Mouse (Mus musculus): ENCODE measurements around the gene Trpc4ap. TPM values are rescaled to one million over a fixed set of nuclear protein-coding genes. Genes with fewer than 3 reads are reported as not detected.
A peak's percentile ranks its signal among the peaks of the same experiment; 100 is the strongest.

Gene Trpc4ap
- polyA plus RNA-seq, 1 experiment from 2014 or later = 164 TPM

DNA sequence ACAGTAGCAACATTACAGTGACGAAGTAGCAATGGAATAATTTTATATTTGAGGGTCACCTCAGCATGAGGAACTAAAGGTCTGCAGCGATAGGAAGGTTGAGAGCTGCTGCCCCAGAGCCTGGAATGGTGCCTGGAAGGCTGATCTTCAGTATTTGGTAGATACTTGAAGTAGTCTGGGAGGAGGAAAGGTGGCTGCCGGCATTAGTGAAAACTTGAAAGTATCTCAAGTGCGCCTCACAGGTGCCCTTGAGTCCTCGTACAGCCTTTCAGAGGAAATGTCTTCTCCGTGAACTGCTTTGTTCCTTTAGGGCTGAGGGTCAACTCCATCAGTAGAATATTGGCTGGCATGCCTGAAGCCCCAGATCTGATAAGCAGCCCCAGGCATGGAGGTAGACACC, 96.7 kb downstream of the Trpc4ap start:
- Histone ChIP-seq H3K4me3 (no peak overlapping the region), H3K27ac (replicated peaks) (no peak overlapping the region), H3K4me2 (no peak overlapping the region), H3K36me3 (no peaks in the 10 kb centered on the region), H3K9ac (no peak overlapping the region), H3K27me3 (0 out of 2 replicates have a peak, but pooled peaks cover 2% of the 10 kb centered on the region), H3K9me3 (no peaks in the 10 kb centered on the region), H3K4me1 (replicated peaks) (peaks cover 18% of the 10 kb centered on the region)
- 90% methylated on average over 6 of the region's 6 CpGs for WGBS
- no peak for ATAC-seq (ENCODE audit: low FRiP score, low read depth)

DNA sequence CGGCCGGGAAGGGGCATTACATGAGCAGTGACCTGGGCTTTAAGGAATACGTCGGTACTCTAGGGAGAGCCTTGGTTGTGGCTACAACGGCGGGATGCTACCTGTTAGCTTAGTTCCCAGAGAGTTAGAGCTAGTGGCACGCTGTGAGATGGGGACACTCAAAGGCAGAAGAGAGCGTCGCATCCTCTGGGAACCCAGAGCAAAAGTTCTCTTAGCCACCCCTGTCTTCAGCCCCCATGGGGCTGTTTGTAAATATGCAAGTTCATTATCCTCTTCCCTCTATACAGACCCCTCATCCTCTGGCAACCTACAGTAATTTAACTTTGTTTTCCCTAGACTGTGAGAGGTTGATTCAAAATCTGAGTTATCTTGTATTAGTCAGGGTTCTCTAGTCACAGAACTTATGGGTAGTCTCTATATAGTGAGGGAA, 99.3 kb downstream of the Trpc4ap start:
- 0 out of 2 replicates have a peak, but pooled peaks cover 2% of the 10 kb centered on the region for H3K27me3 ChIP-seq
- H3K4me2 ChIP-seq = peak overlapping the region; percentile 81
- ATAC-seq (ENCODE audit: low FRiP score, low read depth) = no peak; the same call in none of the 2 replicates
- peak overlapping the region; percentile 56 for H3K4me3 ChIP-seq
- no peaks in the 10 kb centered on the region for H3K9me3 ChIP-seq
- H3K27ac ChIP-seq (replicated peaks) = peak overlapping the region; percentile 77
- no peaks in the 10 kb centered on the region for H3K36me3 ChIP-seq
- WGBS = 0% methylated on average over 9 of the region's 9 CpGs
- H3K4me1 ChIP-seq (replicated peaks) = peaks cover 18% of the 10 kb centered on the region
- H3K9ac ChIP-seq = peak overlapping the region; percentile 53

DNA sequence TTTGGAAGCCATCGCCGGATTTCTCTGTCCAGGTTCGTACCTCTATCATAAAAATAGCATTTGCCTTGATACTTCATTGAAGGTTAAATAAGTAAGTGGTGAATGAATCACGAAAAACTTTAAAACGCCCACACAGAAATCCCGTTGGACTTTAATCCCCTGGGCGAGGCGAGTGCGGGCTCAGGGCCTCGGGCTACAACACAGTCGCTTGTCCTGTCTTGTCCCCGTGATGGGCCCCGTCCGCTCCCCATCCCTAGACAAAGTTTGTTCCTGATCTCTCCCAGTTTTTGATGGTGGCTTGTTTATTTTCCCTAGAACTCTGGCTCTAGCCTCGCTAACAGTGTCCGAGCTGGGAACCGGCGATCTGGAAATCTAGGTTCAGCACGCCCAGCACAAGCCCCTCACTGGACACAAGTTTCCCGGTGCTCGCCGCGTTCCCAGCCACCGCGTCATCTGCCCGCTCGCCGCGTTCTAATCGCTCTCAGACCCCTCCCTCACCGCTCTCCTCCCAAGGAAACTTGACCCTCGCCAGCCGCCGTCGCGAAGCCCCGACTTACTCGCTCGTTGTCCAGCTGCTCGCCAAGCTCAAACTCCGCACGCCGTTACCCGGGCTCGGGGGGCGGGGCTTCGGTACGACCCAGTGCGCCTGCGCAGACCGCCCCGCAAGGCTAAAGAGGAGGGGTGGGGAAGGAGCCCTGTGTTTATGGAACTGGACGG, 99.9 kb downstream of the Trpc4ap start, which contains the start of gene Gss:
Gss (minus strand) TSS at position 674 of the 717 bp plus-strand sequence.
- Histone ChIP-seq H3K27me3 (0 out of 2 replicates have a peak, but pooled peaks cover 2% of the 10 kb centered on the region), H3K4me1 (replicated peaks) (peaks cover 18% of the 10 kb centered on the region), H3K27ac (replicated peaks) (peak within 1 kb of the TSS; percentile 77), H3K4me3 (peak within 1 kb of the TSS; percentile 56), H3K4me2 (peak within 1 kb of the TSS; percentile 81), H3K9ac (peak within 1 kb of the TSS; percentile 53), H3K9me3 (no peaks in the 10 kb centered on the region), H3K36me3 (no peaks in the 10 kb centered on the region)
- peak; percentile 92 for ATAC-seq (ENCODE audit: low FRiP score, low read depth)
- under 1% methylated on average over 53 of the region's 53 CpGs for WGBS

DNA sequence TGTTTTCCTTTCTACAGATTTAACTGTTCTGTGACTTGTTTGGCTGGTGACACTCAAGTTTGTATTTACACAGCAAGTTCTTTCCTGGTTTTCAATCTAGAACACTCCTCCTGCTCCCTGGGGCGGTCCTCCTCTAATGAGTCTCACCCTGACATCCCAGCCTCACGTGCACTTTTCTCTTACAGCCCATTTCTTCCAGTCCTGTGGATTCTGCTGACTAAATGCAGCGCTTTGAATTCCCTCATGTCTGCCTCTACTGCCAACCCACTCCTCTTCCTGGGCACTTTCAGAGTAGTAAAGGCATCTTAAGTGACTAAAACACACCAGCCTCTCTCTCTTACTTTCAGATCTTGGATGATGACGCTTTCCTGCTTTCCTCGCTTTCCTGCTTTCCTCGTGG, 100.5 kb downstream of the Trpc4ap start:
- H3K36me3 ChIP-seq = no peaks in the 10 kb centered on the region
- no peak for ATAC-seq (ENCODE audit: low FRiP score, low read depth)
- H3K4me1 ChIP-seq (replicated peaks) = peaks cover 18% of the 10 kb centered on the region
- 8% methylated on average over 6 of the region's 6 CpGs for WGBS
- peak overlapping the region; percentile 75 for H3K27ac ChIP-seq (replicated peaks)
- H3K9ac ChIP-seq = peak overlapping the region; percentile 53
- H3K4me3 ChIP-seq = peak overlapping the region; percentile 56
- no peaks in the 10 kb centered on the region for H3K9me3 ChIP-seq
- H3K4me2 ChIP-seq = peak overlapping the region; percentile 81
- 0 out of 2 replicates have a peak, but pooled peaks cover 2% of the 10 kb centered on the region for H3K27me3 ChIP-seq

DNA sequence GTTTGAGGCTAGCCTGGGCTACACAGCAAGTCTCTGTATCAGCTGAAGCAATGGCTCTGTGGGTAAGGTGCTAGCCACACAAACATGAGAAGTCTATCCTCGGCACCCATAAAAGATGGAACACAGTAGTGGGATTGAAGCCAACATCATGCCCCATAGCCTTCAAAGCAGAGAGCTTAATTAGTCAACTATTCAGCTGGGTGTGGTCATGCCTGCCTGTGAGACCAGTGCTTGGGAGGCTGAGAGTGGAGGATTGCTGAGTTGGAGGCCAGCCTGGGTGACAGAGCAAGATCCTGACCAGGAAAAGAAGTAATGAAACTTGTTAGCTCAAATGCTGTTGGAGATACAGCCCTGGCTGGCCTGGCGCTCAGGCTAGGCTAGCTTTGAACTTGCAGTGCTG, 101.3 kb downstream of the Trpc4ap start:
- Histone ChIP-seq H3K9me3 (no peaks in the 10 kb centered on the region), H3K4me1 (replicated peaks) (peaks cover 18% of the 10 kb centered on the region), H3K27ac (replicated peaks) (no peak overlapping the region), H3K4me3 (no peak overlapping the region), H3K4me2 (no peak overlapping the region), H3K9ac (no peak overlapping the region), H3K36me3 (no peaks in the 10 kb centered on the region), H3K27me3 (0 out of 2 replicates have a peak, but pooled peaks cover 2% of the 10 kb centered on the region)
- no peak for ATAC-seq (ENCODE audit: low FRiP score, low read depth)
- 93% methylated on average over 2 of the region's 2 CpGs for WGBS

DNA sequence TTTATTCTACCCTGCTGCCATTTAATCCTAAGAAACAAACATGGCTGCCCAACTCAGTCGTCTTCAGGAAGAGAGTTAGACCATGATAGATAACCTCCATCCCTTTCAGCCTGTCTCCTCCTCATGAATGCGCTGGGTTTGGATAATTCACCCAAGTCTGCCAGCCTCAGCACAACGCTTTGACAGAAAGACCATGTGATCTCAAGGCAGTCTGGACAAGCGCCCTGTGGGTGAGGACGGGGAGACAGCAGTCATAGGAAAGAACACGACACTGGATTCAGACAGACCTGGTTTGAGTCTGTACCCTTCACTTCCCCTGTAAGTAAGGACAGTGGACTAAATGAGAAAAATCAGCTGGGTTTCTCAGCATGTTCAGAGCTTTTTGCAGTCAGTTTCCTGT, 102.7 kb downstream of the Trpc4ap start:
- Histone ChIP-seq H3K36me3 (no peaks in the 10 kb centered on the region), H3K4me1 (replicated peaks) (peaks cover 18% of the 10 kb centered on the region), H3K4me2 (no peak overlapping the region), H3K4me3 (no peak overlapping the region), H3K9ac (no peak overlapping the region), H3K9me3 (no peaks in the 10 kb centered on the region), H3K27ac (replicated peaks) (no peak overlapping the region), H3K27me3 (no peaks in the 10 kb centered on the region)
- ATAC-seq (ENCODE audit: low FRiP score, low read depth) = no peak
- WGBS = 74% methylated on average over 6 of the region's 6 CpGs

DNA sequence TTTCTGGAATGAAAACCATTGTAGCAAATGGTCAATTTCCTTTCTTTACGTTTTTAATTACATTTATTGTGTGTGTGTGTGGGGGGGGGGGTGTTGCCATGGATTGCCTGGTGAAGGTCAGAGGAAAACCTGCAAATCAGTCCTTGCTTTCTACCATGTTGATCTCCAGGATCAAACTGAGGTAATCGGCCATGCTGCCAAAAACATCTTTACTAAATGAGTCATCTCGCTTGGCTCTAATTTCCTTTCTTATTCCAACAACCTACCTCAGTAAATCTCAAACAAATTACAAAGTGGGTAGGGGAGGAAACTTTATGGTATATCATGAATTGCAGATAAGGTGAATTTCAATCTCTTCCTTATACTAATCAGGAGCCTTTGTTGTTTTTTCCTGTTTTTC, 104.0 kb downstream of the Trpc4ap start:
- Histone ChIP-seq H3K27me3 (no peaks in the 10 kb centered on the region), H3K36me3 (no peaks in the 10 kb centered on the region), H3K4me1 (replicated peaks) (peaks cover 16% of the 10 kb centered on the region), H3K4me3 (no peak overlapping the region), H3K27ac (replicated peaks) (no peak overlapping the region), H3K9me3 (no peaks in the 10 kb centered on the region), H3K4me2 (no peak overlapping the region), H3K9ac (no peak overlapping the region)
- 76% methylated on average over 3 of the region's 3 CpGs for WGBS
- ATAC-seq (ENCODE audit: low FRiP score, low read depth) = no peak

DNA sequence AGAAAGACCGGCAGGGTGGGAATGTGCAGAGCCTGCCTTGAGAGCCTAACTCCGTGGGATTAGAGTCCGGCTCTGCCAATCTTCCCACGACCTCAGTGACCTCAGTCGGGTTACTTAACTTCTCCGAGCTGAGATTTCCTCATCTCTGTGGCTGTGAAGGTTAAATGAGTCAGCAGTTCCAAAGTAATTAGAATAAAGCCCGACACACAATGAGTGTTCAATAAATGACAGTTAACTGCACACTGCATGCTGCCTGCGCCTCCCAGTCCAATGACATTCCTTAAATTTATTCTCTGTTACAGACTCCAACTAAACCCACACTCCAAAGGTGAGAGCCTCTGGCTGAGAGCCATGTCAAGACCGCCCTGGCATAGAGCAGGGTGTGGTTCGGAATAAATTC, 106.7 kb downstream of the Trpc4ap start:
- Histone ChIP-seq H3K4me2 (no peak overlapping the region), H3K36me3 (no peaks in the 10 kb centered on the region), H3K4me1 (replicated peaks) (no peaks in the 10 kb centered on the region), H3K27me3 (no peaks in the 10 kb centered on the region), H3K4me3 (no peak overlapping the region), H3K27ac (replicated peaks) (no peak overlapping the region), H3K9ac (no peak overlapping the region), H3K9me3 (no peaks in the 10 kb centered on the region)
- ATAC-seq (ENCODE audit: low FRiP score, low read depth) = no peak
- 69% methylated on average over 10 of the region's 10 CpGs for WGBS

DNA sequence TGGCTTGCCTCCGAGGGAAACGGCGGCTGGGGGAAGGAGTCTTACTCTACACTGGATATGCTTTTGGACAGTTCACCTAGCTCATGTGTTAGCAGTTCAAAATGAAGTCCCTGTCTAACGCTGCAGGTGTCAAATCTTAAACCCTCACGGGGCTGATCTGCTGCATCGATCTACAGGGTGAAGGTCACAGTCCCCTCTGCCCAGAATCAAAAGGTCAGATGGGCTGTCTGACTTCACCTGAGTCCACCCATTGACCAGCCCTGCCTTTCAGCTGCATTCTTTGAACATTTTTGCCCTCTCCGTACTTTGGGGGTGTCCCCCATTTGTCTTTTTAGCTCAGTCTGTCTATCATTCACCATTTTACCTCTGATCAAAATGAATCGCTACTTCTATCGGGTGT, 107.1 kb downstream of the Trpc4ap start:
- Histone ChIP-seq H3K4me1 (replicated peaks) (no peaks in the 10 kb centered on the region), H3K4me3 (no peak overlapping the region), H3K9me3 (no peaks in the 10 kb centered on the region), H3K4me2 (no peak overlapping the region), H3K36me3 (no peaks in the 10 kb centered on the region), H3K9ac (no peak overlapping the region), H3K27ac (replicated peaks) (no peak overlapping the region), H3K27me3 (no peaks in the 10 kb centered on the region)
- no peak for ATAC-seq (ENCODE audit: low FRiP score, low read depth)
- WGBS = 87% methylated on average over 9 of the region's 9 CpGs

MicroRNA genes within 50 kb of the gene (microRNA counts, 519-probe panel; counts per million panel counts)
- microRNA mmu-miR-499 = not detected

Small RNA genes within 50 kb of the gene (microRNA-seq; reads per million reads assigned to microRNA genes)
- 4.4 reads per million, percentile 18 among the genes with 10 or more reads in this experiment for gene Mir499

Other genes starting within 250 kb of the Trpc4ap start
- 21.4 and 22.3 TPM in 2 replicates for gene Ncoa6, start 218.5 kb downstream of the Trpc4ap start, polyA plus RNA-seq (2015; fragmentation: Nextera tagmentation; extraction: Ambion mirVana)
- 26.9 and 28.5 TPM in 2 replicates for gene Acss2, start 174.4 kb downstream of the Trpc4ap start, polyA plus RNA-seq (2015; fragmentation: Nextera tagmentation; extraction: Ambion mirVana)
- gene Ggt7, start 174.1 kb downstream of the Trpc4ap start, polyA plus RNA-seq (2015; fragmentation: Nextera tagmentation; extraction: Ambion mirVana) = 74.5 and 80.8 TPM in 2 replicates
- gene Gss, start 99.6 kb downstream of the Trpc4ap start, polyA plus RNA-seq (2015; fragmentation: Nextera tagmentation; extraction: Ambion mirVana) = 14.9 and 15.3 TPM in 2 replicates
- gene Myh7b, start 81.2 kb downstream of the Trpc4ap start, polyA plus RNA-seq (2015; fragmentation: Nextera tagmentation; extraction: Ambion mirVana) = 1.4 and 1.6 TPM in 2 replicates
- 39.9 and 42.4 TPM in 2 replicates for gene Edem2, start 37.1 kb upstream of the Trpc4ap start, polyA plus RNA-seq (2015; fragmentation: Nextera tagmentation; extraction: Ambion mirVana)
- gene Gm17581, start 43.5 kb upstream of the Trpc4ap start, polyA plus RNA-seq (2015; fragmentation: Nextera tagmentation; extraction: Ambion mirVana) = not detected in 2 replicates
- 2.9 and 4.1 TPM in 2 replicates for gene Procr, start 58.7 kb upstream of the Trpc4ap start, polyA plus RNA-seq (2015; fragmentation: Nextera tagmentation; extraction: Ambion mirVana)
- gene Mmp24, start 83.0 kb upstream of the Trpc4ap start, polyA plus RNA-seq (2015; fragmentation: Nextera tagmentation; extraction: Ambion mirVana) = 18.9 and 19.6 TPM in 2 replicates
- 39.1 and 42.7 TPM in 2 replicates for gene BC029722, start 127.0 kb upstream of the Trpc4ap start, polyA plus RNA-seq (2015; fragmentation: Nextera tagmentation; extraction: Ambion mirVana)
- gene Eif6, start 134.5 kb upstream of the Trpc4ap start, polyA plus RNA-seq (2015; fragmentation: Nextera tagmentation; extraction: Ambion mirVana) = 148 and 155 TPM in 2 replicates
- gene Fam83c, start 142.5 kb upstream of the Trpc4ap start, polyA plus RNA-seq (2015; fragmentation: Nextera tagmentation; extraction: Ambion mirVana) = 0.45 and 0.82 TPM in 2 replicates
- gene Uqcc1, start 237.9 kb upstream of the Trpc4ap start, polyA plus RNA-seq (2015; fragmentation: Nextera tagmentation; extraction: Ambion mirVana) = 64.2 and 65.0 TPM in 2 replicates
- not detected in 2 replicates for gene Gm15557, start 248.3 kb upstream of the Trpc4ap start, polyA plus RNA-seq (2015; fragmentation: Nextera tagmentation; extraction: Ambion mirVana)